Mouse (Mus musculus) liver, embryonic 14.5 days (tissue): ENCODE results near the gene Rbfox1.

ENCODE experiments used
- CTCF ChIP-seq: IDR thresholded peaks from 2 replicates; pipeline ENCODE4 v1.5.1; 2016; ENCODE audit warnings: antibody characterized with exemption, low read depth, control low read depth
- EP300 ChIP-seq: IDR thresholded peaks from 2 replicates; pipeline ENCODE4 v1.6.1; 2016; ENCODE audit warnings: antibody characterized with exemption, low read depth

GRCm38 (mm10) chr16:6833486-6833885 is 948.3 kb downstream of the Rbfox1 start:
- no peak for TF ChIP-seq EP300
- no peak for TF ChIP-seq CTCF
